Mouse (Mus musculus) heart, postnatal 0 days (tissue): ENCODE results near the gene Adarb2. TPM values are rescaled to one million over a fixed set of nuclear protein-coding genes. Genes with fewer than 3 reads are reported as not detected.

Experiments used
- ATAC-seq: fragments of 200-750 bp; cut with Nextera tagmentation; 2 replicates; pipeline ENCODE4 v1.8.0; 2017; ENCODE audit warnings: low read depth, moderate number of reproducible peaks, moderate library complexity; ENCODE audit not compliant: insufficient read depth
- DNase-seq: peaks from one replicate; pipeline ENCODE4 v3.0.0-alpha.2; 2016; ENCODE audit warnings: low spot score
- H3K27ac ChIP-seq: fragments of 300-500 bp; sonication (generic); 2 replicates; pipeline ENCODE4 v1.5.1; 2014; ENCODE audit warnings: low read depth, mild to moderate bottlenecking
- H3K27me3 ChIP-seq: fragments of 300-500 bp; sonication (generic); 2 replicates; pipeline ENCODE4 v1.6.1; 2014; ENCODE audit warnings: low read length, mixed read lengths; ENCODE audit not compliant: control insufficient read depth, insufficient read depth
- H3K36me3 ChIP-seq: fragments of 300-500 bp; sonication (generic); replicated peaks from 2 replicates; pipeline ENCODE4 v1.6.1; 2014; ENCODE audit warnings: low read length, mixed read lengths; ENCODE audit not compliant: control insufficient read depth, insufficient read depth
- H3K4me1 ChIP-seq: fragments of 300-500 bp; sonication (generic); 2 replicates; pipeline ENCODE4 v1.6.1; 2014; ENCODE audit warnings: antibody characterized with exemption; ENCODE audit not compliant: control insufficient read depth, insufficient read depth
- H3K4me2 ChIP-seq: fragments of 300-500 bp; sonication (generic); 2 replicates; pipeline ENCODE4 v1.6.1; 2014; ENCODE audit warnings: low read depth, mild to moderate bottlenecking, low read length, moderate library complexity
- H3K4me3 ChIP-seq: fragments of 300-500 bp; sonication (generic); 2 replicates; pipeline ENCODE4 v1.5.1; 2014; ENCODE audit warnings: low read depth, low read length
- H3K9ac ChIP-seq: fragments of 300-500 bp; sonication (generic); replicated peaks from 2 replicates; pipeline ENCODE4 v1.6.1; 2014; ENCODE audit warnings: low read depth, low read length, mixed read lengths
- H3K9me3 ChIP-seq: fragments of 300-500 bp; sonication (generic); replicated peaks from 2 replicates; pipeline ENCODE4 v1.6.1; 2016; ENCODE audit warnings: low read length; ENCODE audit not compliant: control insufficient read depth
- CTCF ChIP-seq: IDR thresholded peaks from 2 replicates; pipeline ENCODE4 v1.5.1; 2016; ENCODE audit warnings: antibody characterized with exemption, control low read depth, low read depth
- EP300 ChIP-seq: IDR thresholded peaks from 2 replicates; pipeline ENCODE4 v1.6.1; 2016; ENCODE audit warnings: antibody characterized with exemption, low read depth
- WGBS: fragments of 180-500 bp; shearing (Covaris S2); extraction: QIAGEN DNeasy Blood & Tissue Kit; methylation state at CpG from one replicate; pipeline ENCODE4 v1.1.7; 2014; 5-methylcytosine and 5-hydroxymethylcytosine counted together
- polyA plus RNA-seq: library from polyadenylated mRNA; unstranded; fragments of >200 nt; fragmentation: Nextera tagmentation; extraction: Ambion mirVana; gene quantifications from 2 replicates; pipeline ENCODE4 v1.2.1, GENCODE M21; 2015
- total RNA-seq: library from RNA; depleted of rRNA; stranded (reverse); fragments of >200 nt; gene quantifications from 2 replicates; pipeline ENCODE4 v1.2.3, GENCODE M21; 2014; ENCODE audit warnings: low replicate concordance

Gene Adarb2
- total and polyA plus RNA-seq, 2 experiments from 2014 or later: not detected

- no peak for DNase-seq
- H3K9ac ChIP-seq: no peak overlapping the region
- ATAC-seq: no peak
- H3K27me3 ChIP-seq: no peaks in the 10 kb centered on the region
- H3K27ac ChIP-seq: no peak overlapping the region
- H3K4me1 ChIP-seq: no peaks in the 10 kb centered on the region
- WGBS: 57% methylated on average over 10 of the region's 10 CpGs
- no peak overlapping the region for H3K4me2 ChIP-seq
- TF ChIP-seq EP300 (no peak), CTCF (no peak)
- H3K36me3 ChIP-seq: no peaks in the 10 kb centered on the region
- no peaks in the 10 kb centered on the region for H3K9me3 ChIP-seq
- no peak overlapping the region for H3K4me3 ChIP-seq
Measured at GRCm38 (mm10) chr13:8783686-8784307, 581.1 kb downstream of the Adarb2 start.

DNA sequence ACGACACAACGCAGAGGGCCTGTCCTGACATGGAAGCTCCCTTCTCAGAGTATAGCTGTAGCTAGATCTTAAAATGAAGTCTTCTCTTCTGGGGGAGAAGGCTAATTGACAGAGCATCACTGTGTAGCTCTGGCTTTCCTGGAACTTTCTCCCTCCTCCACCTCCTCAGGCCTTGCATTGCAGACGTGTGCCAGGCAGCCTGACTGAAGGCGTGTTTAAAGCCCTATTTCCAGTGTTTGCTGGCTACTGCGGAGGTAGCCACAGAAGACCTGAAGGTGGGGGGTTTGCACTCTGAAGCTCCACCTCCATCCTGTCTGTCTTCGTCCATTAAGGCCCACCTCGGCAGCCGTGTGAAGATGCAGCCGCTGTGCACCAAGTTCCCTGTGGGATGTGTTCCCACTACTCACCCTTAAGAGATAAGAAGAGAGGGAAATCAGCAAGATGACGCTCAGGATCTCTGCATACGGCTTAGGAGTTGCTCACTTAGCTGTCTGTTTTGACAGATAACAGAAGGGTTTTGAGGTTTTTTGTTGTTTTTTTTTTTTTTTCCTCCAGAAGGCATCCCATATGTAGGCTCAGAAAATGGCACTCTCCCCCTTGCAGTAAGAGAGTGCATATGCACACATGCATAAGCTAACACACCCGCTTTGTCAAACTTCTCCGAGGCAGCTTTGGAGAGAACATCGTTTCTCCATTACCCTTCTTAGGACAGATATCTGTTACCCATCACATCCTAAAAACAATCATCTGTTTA, 581.8 kb downstream of the Adarb2 start:
- Histone ChIP-seq H3K27me3 (no peaks in the 10 kb centered on the region), H3K9me3 (no peaks in the 10 kb centered on the region), H3K27ac (no peak overlapping the region), H3K4me3 (no peak overlapping the region), H3K4me1 (no peaks in the 10 kb centered on the region), H3K4me2 (no peak overlapping the region), H3K9ac (no peak overlapping the region), H3K36me3 (no peaks in the 10 kb centered on the region)
- ATAC-seq (no peak), DNase-seq (no peak)
- 42% methylated on average over 14 of the region's 14 CpGs for WGBS
- TF ChIP-seq CTCF: no peak
- TF ChIP-seq EP300: no peak

DNA sequence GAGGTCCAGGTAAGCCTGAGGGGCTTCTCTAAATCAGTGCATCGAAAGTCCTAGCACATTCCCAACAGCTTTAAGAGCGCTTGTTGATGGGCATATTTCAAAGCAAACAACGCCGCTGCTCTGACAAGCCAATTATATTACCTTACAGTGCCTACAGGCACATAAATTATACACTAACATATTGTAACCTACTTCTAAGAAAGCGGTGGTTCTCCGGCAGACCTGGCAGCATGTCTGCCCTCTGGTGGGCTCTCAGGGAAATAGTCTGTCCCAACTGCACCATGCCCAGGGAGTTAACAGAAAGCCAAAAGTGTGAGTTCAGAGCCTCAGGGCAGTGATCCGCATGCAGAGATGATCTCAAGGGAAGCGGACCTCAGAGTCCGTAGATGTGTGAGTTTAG, 582.5 kb downstream of the Adarb2 start:
- ATAC-seq (no peak), DNase-seq (peak; percentile 59)
- no peaks in the 10 kb centered on the region for H3K36me3 ChIP-seq
- H3K9me3 ChIP-seq: no peaks in the 10 kb centered on the region
- no peak overlapping the region for H3K27ac ChIP-seq
- TF ChIP-seq CTCF (peak; percentile 69), EP300 (no peak)
- no peak overlapping the region for H3K4me2 ChIP-seq
- H3K9ac ChIP-seq: no peak overlapping the region
- H3K27me3 ChIP-seq: no peaks in the 10 kb centered on the region
- H3K4me3 ChIP-seq: no peak overlapping the region
- H3K4me1 ChIP-seq: no peaks in the 10 kb centered on the region
- 38% methylated on average over 9 of the region's 9 CpGs for WGBS

GRCm38 (mm10) chr13:8793217-8793616, 590.6 kb downstream of the Adarb2 start:
- Histone ChIP-seq H3K27ac (no peak overlapping the region), H3K4me1 (peaks cover 8% of the 10 kb centered on the region; the same call in 1 of the 2 replicates), H3K9me3 (no peaks in the 10 kb centered on the region), H3K27me3 (no peaks in the 10 kb centered on the region), H3K4me3 (no peak overlapping the region), H3K4me2 (no peak overlapping the region), H3K9ac (no peak overlapping the region), H3K36me3 (no peaks in the 10 kb centered on the region)
- 16% methylated on average over 8 of the region's 8 CpGs for WGBS
- no peak for TF ChIP-seq EP300
- TF ChIP-seq CTCF: no peak
- ATAC-seq: no peak
- no peak for DNase-seq

GRCm38 (mm10) chr13:8800576-8800975, 597.9 kb downstream of the Adarb2 start:
- no peak for ATAC-seq
- no peak overlapping the region for H3K9ac ChIP-seq
- no peak overlapping the region for H3K4me2 ChIP-seq
- H3K4me3 ChIP-seq: no peak overlapping the region
- WGBS: 73% methylated on average over 6 of the region's 6 CpGs
- H3K4me1 ChIP-seq: no peaks in the 10 kb centered on the region
- no peaks in the 10 kb centered on the region for H3K27me3 ChIP-seq
- peaks cover 14% of the 10 kb centered on the region for H3K36me3 ChIP-seq
- no peaks in the 10 kb centered on the region for H3K9me3 ChIP-seq
- DNase-seq: no peak
- no peak overlapping the region for H3K27ac ChIP-seq
- TF ChIP-seq EP300 (no peak), CTCF (no peak)
